Mouse (Mus musculus) B cell, adult 2 months (primary cell): ENCODE results near the gene Arf5.

Experiments
- DNase-seq, 2 experiments: peaks; one replicate each; pipeline ENCODE4 v3.0.0; 2022

Gene Arf5

GRCm38 (mm10) chr6:28428290-28428689 lies 4.9 kb downstream of the Arf5 start, which contains the start of gene Gcc1:
Gcc1 (minus strand) TSS chr6:28428390.
- no peak for DNase-seq

- DNase-seq = no peak
Measured at GRCm38 (mm10) chr6:28429870-28430269, 6.5 kb downstream of the Arf5 start.

- DNase-seq = no peak
Measured at GRCm38 (mm10) chr6:28430795-28431537, 7.6 kb downstream of the Arf5 start.

- DNase-seq = no peak
Measured at GRCm38 (mm10) chr6:28431538-28431855, 8.1 kb downstream of the Arf5 start.

GRCm38 (mm10) chr6:28447937-28448336 lies 24.6 kb downstream of the Arf5 start:
- DNase-seq = no peak

- DNase-seq = no peak
Measured at GRCm38 (mm10) chr6:28449253-28449652, 25.9 kb downstream of the Arf5 start, which contains the start of gene Pax4. Pax4 (minus strand) TSS chr6:28449353.

- DNase-seq = no peak
Measured at GRCm38 (mm10) chr6:28450481-28450880, 27.1 kb downstream of the Arf5 start.

- no peak for DNase-seq
Measured at GRCm38 (mm10) chr6:28450977-28451376, 27.6 kb downstream of the Arf5 start.

- no peak for DNase-seq
Measured at GRCm38 (mm10) chr6:28459221-28459668, 35.9 kb downstream of the Arf5 start.

GRCm38 (mm10) chr6:28460534-28460933 lies 37.2 kb downstream of the Arf5 start:
- DNase-seq = peak; percentile 35 to 37

GRCm38 (mm10) chr6:28464630-28465029 lies 41.3 kb downstream of the Arf5 start:
- no peak for DNase-seq

GRCm38 (mm10) chr6:28470017-28470602 lies 46.8 kb downstream of the Arf5 start:
- no peak for DNase-seq

- DNase-seq = no peak
Measured at GRCm38 (mm10) chr6:28470621-28471020, 47.3 kb downstream of the Arf5 start.

GRCm38 (mm10) chr6:28471284-28472035 lies 48.1 kb downstream of the Arf5 start:
- no peak for DNase-seq

- DNase-seq = no peak
Measured at GRCm38 (mm10) chr6:28474211-28474610, 50.9 kb downstream of the Arf5 start.

GRCm38 (mm10) chr6:28474839-28475238 lies 51.5 kb downstream of the Arf5 start, which contains the start of gene Snd1:
Snd1 (plus strand) TSS chr6:28475139.
- no peak for DNase-seq
